In genomic region chr9:55231544-55231943, GRCm38 (mm10) we compare ENCODE assay signal across 11 mouse cellular contexts. TPM values are rescaled to one million over a fixed set of nuclear protein-coding genes. Genes with fewer than 3 reads are reported as not detected.
DNase-seq lines count a peak whose midpoint lies in the region; ATAC-seq and TF ChIP-seq lines count a peak whose summit lies in the region.
"Had no signal": no experiment of that assay in that cellular context is flagged by ENCODE, and none has a peak within 500 bp of the region (broad histone marks: within the 10 kb centered on the region; RNA-seq: fewer than 3 reads in every experiment).

No protein-coding gene starts in this region.

- H3K9ac ChIP-seq in forebrain, postnatal 0 days: no peak overlapping the region
- no peak overlapping the region for H3K9ac ChIP-seq in forebrain, embryonic 11.5 days (ENCODE audit: low read length)
- no peak overlapping the region for H3K9ac ChIP-seq in lung, postnatal 0 days (replicated peaks; ENCODE audit: low read depth)
- H3K9ac ChIP-seq: heart, embryonic 12.5 days had no signal

- no peaks in the 10 kb centered on the region for H3K4me1 ChIP-seq in forebrain, postnatal 0 days (ENCODE audit: insufficient read depth)
- H3K4me1 ChIP-seq in forebrain, embryonic 11.5 days (replicated peaks; ENCODE audit: control insufficient read depth, insufficient read depth, low read length): no peaks in the 10 kb centered on the region
- H3K4me1 ChIP-seq in lung, postnatal 0 days (ENCODE audit: insufficient read depth, low read depth, low read length): no peaks in the 10 kb centered on the region
- H3K4me1 ChIP-seq: heart, embryonic 12.5 days had no signal

- H3K4me3 ChIP-seq in forebrain, postnatal 0 days (ENCODE audit: low read depth, low read length): no peak overlapping the region
- H3K4me3 ChIP-seq in forebrain, embryonic 11.5 days (ENCODE audit: low read depth, low read length): no peak overlapping the region
- H3K4me3 ChIP-seq in lung, postnatal 0 days (ENCODE audit: low read depth, low read length): no peak overlapping the region
- H3K4me3 ChIP-seq: heart, embryonic 12.5 days had no signal

- H3K4me2 ChIP-seq in forebrain, postnatal 0 days (ENCODE audit: low read depth): no peak overlapping the region
- H3K4me2 ChIP-seq in forebrain, embryonic 11.5 days (ENCODE audit: low read depth, low read length, severe bottlenecking): no peak overlapping the region
- H3K4me2 ChIP-seq in lung, postnatal 0 days (replicated peaks; ENCODE audit: low read depth, low read length): no peak overlapping the region
- H3K4me2 ChIP-seq: heart, embryonic 12.5 days had no signal

- WGBS in forebrain, postnatal 0 days: 70% methylated on average over 6 of the region's 6 CpGs
- 62% methylated on average over 6 of the region's 6 CpGs for WGBS in forebrain, embryonic 11.5 days
- 55% methylated on average over 6 of the region's 6 CpGs for WGBS in lung, postnatal 0 days

- H3K9me3 ChIP-seq in forebrain, postnatal 0 days (ENCODE audit: low read length): no peaks in the 10 kb centered on the region
- no peaks in the 10 kb centered on the region for H3K9me3 ChIP-seq in forebrain, embryonic 11.5 days (ENCODE audit: control insufficient read depth, low read length)
- no peaks in the 10 kb centered on the region for H3K9me3 ChIP-seq in lung, postnatal 0 days (ENCODE audit: low read length)
- H3K9me3 ChIP-seq: heart, embryonic 12.5 days had no signal

- ATAC-seq in forebrain, postnatal 0 days: peak; percentile 55; the same call in 1 of the 2 replicates
- ATAC-seq in forebrain, embryonic 11.5 days (replicated peaks; ENCODE audit: low FRiP score): no peak
- no peak for ATAC-seq in lung, postnatal 0 days
- 0 out of 2 replicates have a peak, but pooled peaks have one; percentile 24 for ATAC-seq in megakaryocyte, adult 5-6 weeks (ENCODE audit: poor library complexity, severe bottlenecking)

- no peak overlapping the region for H3K27ac ChIP-seq in forebrain, postnatal 0 days (ENCODE audit: low read depth, low read length)
- no peak overlapping the region for H3K27ac ChIP-seq in forebrain, embryonic 11.5 days (ENCODE audit: low read depth, low read length)
- no peak overlapping the region for H3K27ac ChIP-seq in lung, postnatal 0 days (ENCODE audit: low read length)

- H3K36me3 ChIP-seq in forebrain, postnatal 0 days (ENCODE audit: insufficient read depth): no peaks in the 10 kb centered on the region
- H3K36me3 ChIP-seq in forebrain, embryonic 11.5 days (ENCODE audit: control insufficient read depth, insufficient read depth, low read length): no peaks in the 10 kb centered on the region
- H3K36me3 ChIP-seq in lung, postnatal 0 days (ENCODE audit: insufficient read depth, low read length): no peaks in the 10 kb centered on the region
- H3K36me3 ChIP-seq: heart, embryonic 12.5 days had no signal

- peak; percentile 45 for TF ChIP-seq CTCF in forebrain, postnatal 0 days (IDR thresholded peaks at IDR 0.05; ENCODE audit: low read depth)
- TF ChIP-seq CTCF in lung, postnatal 0 days (IDR thresholded peaks at IDR 0.05): peak; percentile 28

- H3K27me3 ChIP-seq in forebrain, postnatal 0 days (ENCODE audit: insufficient read depth, low read length): no peaks in the 10 kb centered on the region
- no peaks in the 10 kb centered on the region for H3K27me3 ChIP-seq in forebrain, embryonic 11.5 days (ENCODE audit: control insufficient read depth, insufficient read depth, low read length)
- no peaks in the 10 kb centered on the region for H3K27me3 ChIP-seq in lung, postnatal 0 days (replicated peaks; ENCODE audit: insufficient read depth, low read length)
- H3K27me3 ChIP-seq: heart, embryonic 12.5 days had no signal

- peak; percentile 33 for DNase-seq in forebrain, postnatal 0 days
- no peak for DNase-seq in forebrain, embryonic 11.5 days (ENCODE audit: low spot score)
- no peak for DNase-seq in lung, postnatal 0 days (ENCODE audit: low spot score)
- DNase-seq in lung, postnatal 25 days (ENCODE audit: low spot score): no peak
- DNase-seq in cerebellum, adult 9-11 months: peak; percentile 81
- DNase-seq in urinary bladder, postnatal 36 days (ENCODE audit: low spot score in 2 of 2): no peak
- no peak for DNase-seq in heart, adult 9 months (ENCODE audit: low spot score in 2 of 2)
- DNase-seq: adrenal gland, adult 2 months; layer of hippocampus, adult 9-11 months had no signal

- TF ChIP-seq EP300 in lung, postnatal 0 days (IDR thresholded peaks at IDR 0.05): no peak

RNA-seq across cellular contexts. Expression of gene Fbxo22, which starts 22.8 kb away (rescaled TPM):
- 69.6 and 73.6 TPM in 2 replicates for total RNA-seq in forebrain, postnatal 0 days (2014; rRNA removed)
- polyA plus RNA-seq in forebrain, postnatal 0 days (2015; fragmentation: Nextera tagmentation; extraction: Ambion mirVana): 55.6 and 79.0 TPM in 2 replicates
- polyA plus RNA-seq in forebrain, embryonic 11.5 days (2014; fragmentation: Nextera tagmentation; extraction: Ambion mirVana): 87.5 and 87.8 TPM in 2 replicates
- 27.4 and 34.0 TPM in 2 replicates for polyA plus RNA-seq in lung, postnatal 0 days (2015; fragmentation: Nextera tagmentation; extraction: Ambion mirVana)
- 42.4 and 44.7 TPM in 2 replicates for total RNA-seq in megakaryocyte, adult 5-6 weeks (2015)
- total RNA-seq in megakaryocyte, adult 5-6 weeks (2017): 41.0 and 49.4 TPM in 2 replicates

Comparison
In these comparisons a context has a peak if more than half of its experiments do, and no peak if none do; other contexts are left out.
1. ATAC-seq: peak in forebrain, postnatal 0 days (single experiment) and megakaryocyte, adult 5-6 weeks (single experiment); none in forebrain, embryonic 11.5 days (single experiment) and lung, postnatal 0 days (single experiment).
2. DNase-seq: peak in forebrain, postnatal 0 days (single experiment) and cerebellum, adult 9-11 months (single experiment); none in forebrain, embryonic 11.5 days (single experiment), lung, postnatal 0 days (single experiment), lung, postnatal 25 days (single experiment), urinary bladder, postnatal 36 days (0 of 2) and heart, adult 9 months (0 of 2).